Mouse (Mus musculus): ENCODE data around the gene Tenm3. TPM values are rescaled to one million over a fixed set of nuclear protein-coding genes. Genes with fewer than 3 reads are reported as not detected.

The Tenm3 gene
- total and polyA plus RNA-seq, 3 experiments: 0.03 to 0.08 (median 0.07) TPM

- in situ Hi-C loops (cut with MboI; ENCODE audit: low pct_ligation_motif_present, low pct_unique_long_range_greater_than_20kb, low sequenced_read_pairs): no loop called here
- Histone ChIP-seq H3K4me1 (ENCODE audit: control insufficient read depth in 1 of 2, insufficient read depth in 2 of 2) (no peaks in the 10 kb centered on the region), H3K79me2 (replicated peaks; ENCODE audit: control insufficient read depth, extremely low read depth, insufficient read depth, poor library complexity, severe bottlenecking) (no peaks in the 10 kb centered on the region), H3K27ac (ENCODE audit: insufficient read depth, low read depth) (no peak overlapping the region), H3K27me3 (replicated peaks) (no peaks in the 10 kb centered on the region), H3K9ac (ENCODE audit: insufficient read depth, low read depth) (no peak overlapping the region), H3K4me2 (ENCODE audit: insufficient read depth, low read depth, poor library complexity, severe bottlenecking) (no peak overlapping the region), H3K4me3 (replicated peaks in 1 of 3; ENCODE audit: low read depth in 2 of 3, low read length in 2 of 3, poor library complexity in 1 of 3) (no peak overlapping the region), H3K9me3 (replicated peaks; ENCODE audit: low read length) (peaks cover 49% of the 10 kb centered on the region), H3K36me3 (replicated peaks in 1 of 2; ENCODE audit: control insufficient read depth in 1 of 2, insufficient read depth in 1 of 2, low read length in 1 of 2) (no peaks in the 10 kb centered on the region)
- TF ChIP-seq NELFE (IDR thresholded peaks at IDR 0.05; ENCODE audit: low read depth, low read length): no peak
- TF ChIP-seq POLR2AphosphoS2 (IDR thresholded peaks at IDR 0.05; ENCODE audit: low read depth, low read length): no peak
- no peak for TF ChIP-seq CTCF (conservative IDR thresholded peaks at IDR 0.05 in 1 of 2, IDR thresholded peaks at IDR 0.05 in 1 of 2; ENCODE audit: low read depth in 2 of 2, low read length in 2 of 2)
- TF ChIP-seq POLR2A (IDR thresholded peaks at IDR 0.05; ENCODE audit: low read depth, low read length): no peak
- TF ChIP-seq SIN3A (IDR thresholded peaks at IDR 0.05; ENCODE audit: low read length): no peak
- TF ChIP-seq ZKSCAN1 (IDR thresholded peaks at IDR 0.05; ENCODE audit: borderline replicate concordance, low read depth, low read length): no peak
- TF ChIP-seq NRF1 (IDR thresholded peaks at IDR 0.05; ENCODE audit: low read depth, low read length): no peak
- no peak for TF ChIP-seq MAZ (IDR thresholded peaks at IDR 0.05; ENCODE audit: low read depth, low read length)
- TF ChIP-seq JUND (conservative IDR thresholded peaks at IDR 0.05; ENCODE audit: low read depth, low read length): no peak
- TF ChIP-seq CHD2 (IDR thresholded peaks at IDR 0.05; ENCODE audit: low read length): no peak
- no peak for TF ChIP-seq TCF12 (IDR thresholded peaks at IDR 0.05; ENCODE audit: low read depth, low read length)
- TF ChIP-seq IRF4 (IDR thresholded peaks at IDR 0.05; ENCODE audit: low read depth, low read length): no peak
- TF ChIP-seq MXI1 (IDR thresholded peaks at IDR 0.05; ENCODE audit: low read depth, low read length): no peak
- TF ChIP-seq ZMIZ1 (IDR thresholded peaks at IDR 0.05; ENCODE audit: low read depth, low read length): no peak
- no peak for TF ChIP-seq ZNF384 (IDR thresholded peaks at IDR 0.05; ENCODE audit: low read depth, low read length)
- no peak for TF ChIP-seq RAD21 (IDR thresholded peaks at IDR 0.05; ENCODE audit: low read depth, low read length)
- TF ChIP-seq E2F4 (IDR thresholded peaks at IDR 0.05; ENCODE audit: insufficient replicate concordance, low read depth, low read length): no peak
- TF ChIP-seq USF1 (IDR thresholded peaks at IDR 0.05; ENCODE audit: low read depth, low read length): no peak
- DNase-seq (ENCODE audit: extremely low read depth): no peak
- dilution Hi-C loops (cut with MboI; ENCODE audit: extremely low pct_ligation_motif_present, extremely low pct_unique_long_range_greater_than_20kb, low sequenced_read_pairs): no loop called here
These were observed 128.1 kb downstream of the Tenm3 start for GRCm38 (mm10) chr8:48715616-48716015.

GRCm38 (mm10) chr8:48706666-48707065 is 137.1 kb downstream of the Tenm3 start:
- in situ Hi-C loops (cut with MboI; ENCODE audit: low pct_ligation_motif_present, low pct_unique_long_range_greater_than_20kb, low sequenced_read_pairs): no loop called here
- DNase-seq (ENCODE audit: extremely low read depth): no peak
- Histone ChIP-seq H3K36me3 (replicated peaks in 1 of 2; ENCODE audit: control insufficient read depth in 1 of 2, insufficient read depth in 1 of 2, low read length in 1 of 2) (no peaks in the 10 kb centered on the region), H3K4me1 (ENCODE audit: control insufficient read depth in 1 of 2, insufficient read depth in 2 of 2) (no peaks in the 10 kb centered on the region), H3K27me3 (replicated peaks) (no peaks in the 10 kb centered on the region), H3K27ac (ENCODE audit: insufficient read depth, low read depth) (no peak overlapping the region), H3K9me3 (replicated peaks; ENCODE audit: low read length) (peaks cover 74% of the 10 kb centered on the region), H3K79me2 (replicated peaks; ENCODE audit: control insufficient read depth, extremely low read depth, insufficient read depth, poor library complexity, severe bottlenecking) (no peaks in the 10 kb centered on the region), H3K4me2 (ENCODE audit: insufficient read depth, low read depth, poor library complexity, severe bottlenecking) (no peak overlapping the region), H3K4me3 (replicated peaks in 1 of 3; ENCODE audit: low read depth in 2 of 3, low read length in 2 of 3, poor library complexity in 1 of 3) (no peak overlapping the region), H3K9ac (ENCODE audit: insufficient read depth, low read depth) (no peak overlapping the region)
- no peak for TF ChIP-seq ELF1 (IDR thresholded peaks at IDR 0.05; ENCODE audit: low read depth, low read length)
- TF ChIP-seq MXI1 (IDR thresholded peaks at IDR 0.05; ENCODE audit: low read depth, low read length): no peak
- no peak for TF ChIP-seq ZNF384 (IDR thresholded peaks at IDR 0.05; ENCODE audit: low read depth, low read length)
- no peak for TF ChIP-seq SMC3 (IDR thresholded peaks at IDR 0.05; ENCODE audit: low read depth, low read length)
- TF ChIP-seq HCFC1 (IDR thresholded peaks at IDR 0.05; ENCODE audit: low read depth, low read length): no peak
- no peak for TF ChIP-seq MAX (IDR thresholded peaks at IDR 0.05; ENCODE audit: low read length)
- no peak for TF ChIP-seq MYC (IDR thresholded peaks at IDR 0.05; ENCODE audit: low read depth, low read length)
- no peak for TF ChIP-seq GABPA (IDR thresholded peaks at IDR 0.05; ENCODE audit: insufficient replicate concordance, low read depth, low read length)
- TF ChIP-seq RAD21 (IDR thresholded peaks at IDR 0.05; ENCODE audit: low read depth, low read length): no peak
- TF ChIP-seq IRF4 (IDR thresholded peaks at IDR 0.05; ENCODE audit: low read depth, low read length): no peak
- TF ChIP-seq KAT2A (IDR thresholded peaks at IDR 0.05; ENCODE audit: insufficient replicate concordance, low read length): no peak
- no peak for TF ChIP-seq ZMIZ1 (IDR thresholded peaks at IDR 0.05; ENCODE audit: low read depth, low read length)
- dilution Hi-C loops (cut with MboI; ENCODE audit: extremely low pct_ligation_motif_present, extremely low pct_unique_long_range_greater_than_20kb, low sequenced_read_pairs): no loop called here

All from CH12.LX (cell line).